Mouse (Mus musculus) gonadal fat pad, adult 2 months (tissue): ENCODE measurements around the gene Prpf3. TPM values are rescaled to one million over a fixed set of nuclear protein-coding genes. Genes with fewer than 3 reads are reported as not detected.
A peak's percentile ranks its signal among the peaks of the same experiment; 100 is the strongest.
"Not testable (repeated sequence)": the region's sequence is repeated elsewhere in the genome, so short reads cannot be mapped to it uniquely, and the experiment has no call there.

Experiments used
- DNase-seq: peaks from one replicate; pipeline ENCODE4 v3.0.0-alpha.2; 2012; ENCODE audit warnings: low read depth
- polyA plus RNA-seq: library from polyadenylated mRNA; depleted of rRNA; stranded (reverse); fragments of >200 nt; gene quantifications from 2 replicates; pipeline ENCODE4 v1.2.3, GENCODE M21; 2012

The Prpf3 gene
- polyA plus RNA-seq, 1 experiment = 11.6 TPM

DNA sequence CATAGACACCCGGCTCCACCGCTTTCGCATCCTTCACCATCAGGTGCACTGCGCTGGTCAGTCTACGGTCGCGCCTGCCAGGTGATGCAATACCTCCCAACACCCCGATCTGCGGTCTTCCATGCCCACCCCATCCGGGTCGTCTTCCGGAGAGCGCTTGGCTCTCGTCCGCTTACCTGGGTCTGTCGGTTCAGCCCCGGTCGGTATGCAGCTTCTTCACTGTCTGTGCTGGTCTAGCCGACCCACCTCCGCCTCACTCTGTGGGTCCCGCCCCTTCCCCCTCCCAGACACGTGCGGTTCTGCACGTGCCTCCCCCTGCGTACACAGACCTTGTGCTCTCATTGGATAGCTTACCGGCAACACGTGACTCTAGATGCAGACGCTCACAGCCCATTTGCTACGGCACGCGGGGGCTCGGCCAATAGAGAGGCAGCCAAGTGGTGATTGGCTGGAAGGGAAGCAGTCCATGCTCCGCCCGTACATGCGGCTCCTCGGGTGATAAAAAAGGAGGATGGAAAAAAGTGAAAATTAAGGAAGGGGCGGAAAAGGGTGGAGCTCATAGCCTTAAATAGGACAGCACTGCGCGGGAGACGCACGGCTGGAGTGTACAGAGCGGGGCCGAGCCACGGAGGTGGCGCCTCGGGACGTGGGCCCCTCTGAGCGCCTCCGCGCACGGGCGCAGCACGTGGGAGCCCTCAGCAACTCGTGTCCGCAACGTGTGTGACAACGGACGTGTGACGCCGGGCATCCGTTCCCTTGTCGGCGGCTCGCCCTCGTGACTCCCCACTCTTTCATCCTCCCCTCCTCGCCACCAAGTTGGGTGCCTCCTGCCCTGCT lies 26.5 kb upstream of the Prpf3 start, which contains the start of gene Ciart:
Gene Ciart (minus strand): TSS at position 273 of the 837 bp plus-strand sequence.
- peak; percentile 77 for DNase-seq

DNA sequence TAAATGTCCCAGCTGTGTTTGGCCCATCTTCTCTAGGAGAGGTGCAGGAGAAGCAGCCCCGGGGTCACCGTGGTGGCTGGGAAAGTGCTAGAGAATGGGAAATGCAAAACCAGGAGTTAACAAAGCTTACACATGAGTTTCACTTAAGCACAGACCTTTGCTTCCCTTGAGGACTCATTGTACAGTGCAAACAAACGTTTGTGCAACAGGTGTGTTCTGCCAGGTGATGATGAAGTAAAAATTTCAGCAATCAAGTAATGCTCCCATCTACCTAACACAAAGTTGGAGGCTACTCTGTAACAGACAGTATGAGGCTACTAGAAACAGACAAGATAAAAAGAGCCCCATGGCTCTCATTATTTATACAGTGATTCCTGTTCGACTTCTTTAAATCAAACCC lies 23.4 kb upstream of the Prpf3 start:
- peak; percentile 75 for DNase-seq

DNA sequence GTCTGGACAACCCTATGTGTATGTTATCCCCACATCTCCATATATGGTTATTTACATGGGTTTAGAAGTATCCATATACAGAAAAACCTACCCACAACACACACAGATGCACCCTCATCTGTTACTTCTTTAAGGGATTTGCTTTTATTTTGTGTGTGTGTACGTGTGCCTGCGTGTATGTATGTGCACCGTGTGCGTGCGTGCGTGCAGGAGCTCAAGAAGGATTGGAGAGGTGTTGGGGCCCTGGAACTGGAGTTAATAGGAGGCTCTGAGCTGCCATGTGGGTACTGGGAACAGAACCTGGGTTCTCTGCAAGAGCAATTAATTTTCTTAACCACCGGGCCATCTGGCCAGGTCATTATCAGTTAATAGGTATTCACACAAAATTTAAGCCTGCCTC lies 16.4 kb upstream of the Prpf3 start:
- no peak for DNase-seq

DNA sequence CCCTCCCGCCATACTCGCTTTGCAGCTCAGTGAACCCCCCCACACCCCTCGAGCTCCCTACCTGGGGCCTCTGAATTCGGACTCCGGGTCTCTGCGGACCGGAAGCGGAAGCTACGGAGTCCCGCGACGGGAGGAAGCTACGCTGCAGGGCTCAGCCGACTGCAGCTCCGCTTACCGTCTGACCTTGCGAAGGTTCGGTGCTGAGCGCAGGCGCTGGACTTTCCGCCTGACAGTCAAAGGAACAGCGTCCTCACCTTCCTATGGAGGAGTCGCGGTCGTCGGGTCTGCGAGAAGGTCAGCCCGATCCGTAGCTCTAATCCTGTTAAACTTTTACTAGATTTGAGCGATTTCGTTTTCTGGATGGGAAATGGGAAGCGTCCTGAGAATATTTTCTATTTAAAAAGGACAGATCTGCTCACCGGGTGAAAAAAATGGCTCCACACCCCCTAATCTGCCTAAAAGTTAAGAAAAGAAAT lies 15.7 kb upstream of the Prpf3 start, which contains the start of gene Mrps21:
Gene Mrps21 (minus strand): TSS at position 128 of the 476 bp plus-strand sequence.
- no peak for DNase-seq

DNA sequence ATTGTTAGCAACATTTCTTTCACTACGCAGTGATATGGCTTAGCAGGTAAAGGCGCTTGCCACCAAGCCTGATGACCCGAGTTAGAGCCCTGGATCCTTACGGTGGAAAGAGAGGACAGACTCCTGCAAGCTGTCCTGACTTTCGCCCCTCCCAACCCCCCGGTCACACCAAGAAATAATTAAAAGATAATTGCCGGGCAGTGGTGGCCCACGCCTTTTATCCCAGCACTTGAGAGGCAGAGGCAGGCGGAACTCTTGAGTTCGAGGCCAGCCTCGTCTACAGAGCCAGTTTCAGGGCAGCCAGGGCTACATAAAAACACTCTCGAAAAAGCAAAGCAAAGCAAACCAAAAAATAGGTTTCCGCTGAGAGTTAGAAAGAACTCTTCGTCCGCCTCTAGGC lies 15.3 kb upstream of the Prpf3 start:
- no peak for DNase-seq

GRCm38 (mm10) chr3:95867408-95867807 lies 11.7 kb upstream of the Prpf3 start:
- DNase-seq = no peak

- DNase-seq = no peak
These were observed 10.4 kb upstream of the Prpf3 start for GRCm38 (mm10) chr3:95866071-95866470.

DNA sequence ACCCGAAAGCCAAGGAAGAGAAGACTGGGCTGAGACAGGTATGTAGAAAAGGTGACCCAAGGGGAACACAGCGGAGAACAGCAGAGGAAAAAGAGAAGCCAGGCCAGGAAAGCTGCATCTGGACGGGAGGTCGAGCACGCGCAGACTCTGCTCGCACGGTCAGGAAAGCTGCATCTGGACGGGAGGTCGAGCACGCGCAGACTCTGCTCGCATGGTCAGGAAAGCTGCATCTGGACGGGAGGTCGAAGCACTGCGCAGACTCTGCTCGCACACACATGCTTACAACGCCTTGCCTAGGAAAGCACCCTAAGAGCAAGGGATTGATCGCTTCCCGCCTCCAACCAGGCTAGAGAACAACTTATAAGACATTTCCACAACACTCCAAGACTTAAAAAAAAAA lies 9.9 kb upstream of the Prpf3 start:
- DNase-seq = no peak

DNA sequence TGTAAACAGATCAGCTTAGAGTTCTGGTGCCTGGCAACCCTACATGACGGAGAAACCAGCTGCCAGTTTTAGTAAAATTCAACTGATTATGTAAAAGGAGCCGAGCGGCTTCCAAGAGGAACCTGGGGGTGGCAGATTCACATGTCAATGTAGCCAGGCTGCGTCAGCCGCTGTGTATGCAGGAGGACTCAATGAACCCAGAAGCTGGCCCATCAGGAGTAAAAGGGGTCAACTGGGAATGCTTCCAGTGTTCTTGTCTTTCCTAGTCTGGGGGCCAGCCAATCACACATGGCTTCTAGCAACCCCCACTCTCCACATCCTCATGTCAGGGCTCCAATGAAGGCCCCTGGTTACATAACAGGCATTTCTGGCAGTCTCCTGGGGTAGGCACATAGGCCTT lies 9.4 kb upstream of the Prpf3 start:
- DNase-seq = no peak

DNA sequence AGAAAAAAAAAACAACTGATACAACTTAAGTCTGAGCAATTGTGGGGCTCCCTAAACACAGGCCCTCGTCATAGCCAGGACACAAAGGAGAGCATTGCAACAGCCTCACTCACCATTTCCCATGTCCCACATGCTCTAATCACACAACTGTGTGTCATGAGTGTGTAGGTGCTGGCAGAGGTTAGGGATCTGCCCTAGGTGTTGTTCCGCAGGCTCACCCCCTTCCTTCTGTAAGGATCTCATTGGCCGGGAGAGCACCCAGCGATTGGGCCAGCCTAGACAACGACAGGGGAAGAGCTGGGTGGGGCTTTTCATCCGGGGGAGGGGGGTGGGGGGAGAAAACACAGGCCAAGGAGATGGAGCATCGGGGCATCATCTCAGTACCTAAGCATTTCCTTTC lies 7.9 kb upstream of the Prpf3 start:
- DNase-seq = no peak

GRCm38 (mm10) chr3:95861796-95862195 lies 6.1 kb upstream of the Prpf3 start:
- DNase-seq = no peak

- DNase-seq = no peak
These were observed 5.5 kb upstream of the Prpf3 start for GRCm38 (mm10) chr3:95861216-95861615.

GRCm38 (mm10) chr3:95860323-95860722 lies 4.6 kb upstream of the Prpf3 start:
- DNase-seq = no peak

GRCm38 (mm10) chr3:95858278-95858677 lies 2.6 kb upstream of the Prpf3 start:
- not testable (repeated sequence) for DNase-seq

- DNase-seq = not testable (repeated sequence)
These were observed 1.4 kb upstream of the Prpf3 start for GRCm38 (mm10) chr3:95857050-95857449.

- no peak for DNase-seq
These were observed 430 bp upstream of the Prpf3 start for GRCm38 (mm10) chr3:95856115-95856514.

DNA sequence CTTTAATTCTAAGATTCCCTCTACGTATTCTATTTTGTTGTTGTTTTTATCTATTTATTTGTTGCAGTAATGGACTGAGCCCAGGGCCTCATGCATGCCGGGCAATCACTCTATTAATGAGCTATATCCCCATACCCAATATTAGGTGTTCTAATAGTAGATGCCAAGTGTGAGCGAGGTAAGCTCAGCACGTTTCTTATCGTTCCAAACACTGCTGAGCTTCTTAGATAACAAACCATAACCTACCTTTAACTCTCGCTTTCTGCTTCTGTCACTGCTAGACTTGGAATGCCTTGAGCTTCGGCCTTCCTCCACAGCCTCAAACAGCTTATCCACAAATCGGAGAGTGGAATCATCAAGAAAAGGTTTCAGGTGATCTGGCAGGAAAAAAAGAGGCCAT lies 4.4 kb downstream of the Prpf3 start:
- DNase-seq = no peak

- no peak for DNase-seq
These were observed 5.1 kb downstream of the Prpf3 start for GRCm38 (mm10) chr3:95850611-95851010.

DNA sequence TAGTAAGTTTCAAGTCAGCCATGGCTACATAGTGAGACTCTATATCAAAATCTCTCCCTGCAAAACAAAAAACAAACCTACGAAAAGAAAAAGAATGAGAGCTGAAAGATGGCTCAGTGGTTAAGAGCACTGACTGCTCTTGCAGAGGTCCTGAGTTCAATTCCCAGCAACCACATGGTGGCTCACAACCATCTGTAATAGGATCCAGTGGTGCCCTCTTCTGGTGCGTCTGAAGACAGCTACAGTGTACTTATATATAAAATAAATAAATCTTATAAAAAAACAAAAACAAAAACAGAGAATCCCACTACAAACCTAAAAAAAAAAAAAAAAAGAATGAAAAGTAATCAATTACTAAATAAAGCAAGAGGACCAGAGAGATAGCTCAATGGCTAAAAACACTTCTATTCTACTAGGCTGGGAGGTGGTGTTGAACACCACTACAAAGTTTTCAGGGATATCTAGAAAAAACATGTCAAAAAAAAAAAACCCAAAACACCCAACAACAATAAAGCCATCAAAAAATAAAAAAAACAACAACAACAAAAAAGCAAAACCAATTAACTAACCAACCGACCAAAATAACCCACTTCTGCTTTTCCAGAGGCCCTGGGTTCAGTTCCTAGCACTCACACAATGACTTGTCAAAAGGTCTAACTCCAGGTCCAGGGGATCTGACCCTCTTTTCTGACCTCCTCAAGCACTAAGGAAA lies 13.0 kb downstream of the Prpf3 start:
- no peak for DNase-seq

GRCm38 (mm10) chr3:95839250-95839649 lies 16.4 kb downstream of the Prpf3 start:
- no peak for DNase-seq

- DNase-seq = no peak
These were observed 26.6 kb downstream of the Prpf3 start for GRCm38 (mm10) chr3:95829053-95829452.

GRCm38 (mm10) chr3:95826275-95826674 lies 29.4 kb downstream of the Prpf3 start:
- no peak for DNase-seq
